Mouse (Mus musculus) small intestine, adult 2 months (tissue): ENCODE measurements around the gene AC140267.1. TPM values are rescaled to one million over a fixed set of nuclear protein-coding genes. Genes with fewer than 3 reads are reported as not detected.

Experiments used
- H3K27ac ChIP-seq: fragments of 200-500 bp; 2 replicates; pipeline ENCODE4 v1.5.1; 2012; ENCODE audit warnings: low read depth, low read length, control low read depth, inconsistent platforms; ENCODE audit not compliant: insufficient read depth
- H3K27me3 ChIP-seq: fragments of 200-500 bp; 2 replicates; pipeline ENCODE4 v1.6.1; 2012; ENCODE audit warnings: mild to moderate bottlenecking, moderate library complexity, low read length, inconsistent platforms; ENCODE audit not compliant: control insufficient read depth, insufficient read depth
- H3K36me3 ChIP-seq: fragments of 200-500 bp; 2 replicates; pipeline ENCODE4 v1.6.1; 2012; ENCODE audit warnings: mild to moderate bottlenecking, low read length, control low read depth, inconsistent platforms; ENCODE audit not compliant: control insufficient read depth, insufficient read depth
- H3K4me1 ChIP-seq: fragments of 200-500 bp; 2 replicates; pipeline ENCODE4 v1.6.1; 2012; ENCODE audit warnings: low read length, inconsistent platforms, mixed read lengths; ENCODE audit not compliant: control insufficient read depth, insufficient read depth, insufficient read length
- H3K4me3 ChIP-seq: fragments of 200-500 bp; 2 replicates; pipeline ENCODE4 v1.5.1; 2012; ENCODE audit warnings: low read depth, mild to moderate bottlenecking, control low read depth, inconsistent platforms, low read length, moderate library complexity
- CTCF ChIP-seq: fragments of 200-500 bp; IDR thresholded peaks from 2 replicates; pipeline ENCODE4 v1.5.1; 2012; ENCODE audit warnings: low read depth, mild to moderate bottlenecking, control low read depth, inconsistent platforms, low read length, moderate library complexity, mixed read lengths; ENCODE audit not compliant: insufficient replicate concordance, insufficient read length; ENCODE audit errors: extremely low read depth
- POLR2A ChIP-seq: fragments of 200-500 bp; IDR thresholded peaks from 2 replicates; pipeline ENCODE4 v1.6.1; 2012; ENCODE audit warnings: low read depth, mild to moderate bottlenecking, control low read depth, inconsistent platforms, low read length, moderate library complexity
- WGBS: fragments of 180-500 bp; shearing (Covaris S2); methylation state at CpG from one replicate; pipeline ENCODE4 v1.1.7; 2018; 5-methylcytosine and 5-hydroxymethylcytosine counted together
- polyA plus RNA-seq: library from polyadenylated mRNA; depleted of rRNA; stranded (reverse); fragments of >200 nt; gene quantifications from 2 replicates; pipeline ENCODE4 v1.2.3, GENCODE M21; 2012; rRNA removed

The AC140267.1 gene
- not detected in 2 replicates for polyA plus RNA-seq

DNA sequence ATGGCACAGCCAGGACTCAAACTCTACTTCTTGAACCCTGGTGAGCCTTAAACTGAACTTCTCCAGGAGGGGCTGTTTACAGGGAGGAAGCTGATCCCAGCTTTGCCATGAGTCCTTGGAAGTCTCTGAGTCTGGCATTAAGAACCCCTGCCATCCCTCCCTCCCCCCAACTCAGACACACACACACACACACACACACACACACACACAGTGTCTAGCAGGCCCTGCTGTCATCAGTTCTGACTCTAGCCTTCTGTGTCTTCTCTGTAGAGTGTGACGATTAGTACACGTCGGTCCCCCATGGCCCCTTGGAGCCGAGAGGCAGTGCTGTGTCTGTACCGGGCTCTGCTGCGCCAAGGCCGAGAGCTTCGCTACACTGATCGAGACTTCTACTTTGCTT is at the start of gene AC140267.1:
AC140267.1 (plus strand) TSS at position 301 of the 400 bp plus-strand sequence.
- Histone ChIP-seq H3K4me3 (peak within 1 kb of the TSS; percentile 96), H3K4me1 (peaks cover 6% of the 10 kb centered on the region; the same call in 1 of the 2 replicates), H3K27ac (no peak within 1 kb of the TSS), H3K27me3 (no peaks in the 10 kb centered on the region), H3K36me3 (peaks cover 34% of the 10 kb centered on the region)
- TF ChIP-seq CTCF, result no peak
- TF ChIP-seq POLR2A, result no peak
- WGBS, result 94% methylated on average over 9 of the region's 9 CpGs

DNA sequence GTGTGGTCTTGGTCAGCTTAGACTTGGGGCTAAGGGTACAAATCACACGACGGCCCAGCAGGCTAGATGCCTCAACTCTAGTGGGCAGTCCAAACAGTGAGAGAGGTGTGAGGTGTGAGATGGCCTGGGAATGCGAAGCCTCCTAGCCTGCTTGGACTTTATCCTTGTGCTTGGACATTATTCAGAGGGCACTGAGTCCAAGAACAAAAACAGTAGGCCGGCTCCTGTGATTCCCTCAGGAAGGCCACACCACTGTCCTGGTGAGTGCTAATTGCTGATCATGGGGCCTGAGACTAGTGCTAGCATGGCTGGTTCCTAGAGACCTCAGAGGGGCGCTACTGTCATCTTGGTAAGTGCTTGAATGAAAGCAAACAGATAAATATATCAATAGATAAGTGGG is 46.7 kb upstream of the AC140267.1 start:
- peaks cover 43% of the 10 kb centered on the region for H3K4me1 ChIP-seq
- TF ChIP-seq CTCF (no peak), POLR2A (peak; percentile 58; the same call in 1 of the 2 replicates)
- 0 out of 2 replicates have a peak overlapping the region, but pooled peaks have one; percentile 44 for H3K4me3 ChIP-seq
- peak overlapping the region; percentile 99 for H3K27ac ChIP-seq
- no peaks in the 10 kb centered on the region for H3K36me3 ChIP-seq
- H3K27me3 ChIP-seq, result no peaks in the 10 kb centered on the region
- WGBS, result 38% methylated on average over 5 of the region's 5 CpGs

DNA sequence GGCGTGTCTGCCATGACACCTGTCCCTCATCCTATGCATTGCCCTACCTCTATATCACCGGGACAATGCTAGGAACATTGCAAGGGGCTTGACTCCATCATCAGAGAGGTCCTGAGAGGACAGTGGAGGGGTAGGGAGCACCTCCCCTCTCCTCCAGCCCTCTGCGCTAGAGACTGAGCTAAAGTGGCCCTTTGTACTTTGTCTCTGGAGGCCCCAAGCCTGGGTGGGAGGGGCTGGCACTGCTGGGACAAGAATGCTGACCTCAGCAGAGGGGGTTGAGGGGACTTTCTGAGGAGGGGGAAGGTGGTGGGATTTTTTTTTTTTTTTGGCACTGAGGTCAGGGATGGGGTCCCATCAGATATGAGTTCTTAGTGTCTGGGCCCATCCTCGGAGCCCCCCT is 45.6 kb upstream of the AC140267.1 start:
- WGBS, result 35% methylated on average over 4 of the region's 4 CpGs
- Histone ChIP-seq H3K27me3 (no peaks in the 10 kb centered on the region), H3K27ac (peak overlapping the region; percentile 99), H3K36me3 (no peaks in the 10 kb centered on the region; the same call in 1 of the 2 replicates), H3K4me1 (peaks cover 47% of the 10 kb centered on the region), H3K4me3 (peak overlapping the region; percentile 44)
- TF ChIP-seq CTCF (no peak), POLR2A (peak; percentile 61; the same call in 1 of the 2 replicates)

DNA sequence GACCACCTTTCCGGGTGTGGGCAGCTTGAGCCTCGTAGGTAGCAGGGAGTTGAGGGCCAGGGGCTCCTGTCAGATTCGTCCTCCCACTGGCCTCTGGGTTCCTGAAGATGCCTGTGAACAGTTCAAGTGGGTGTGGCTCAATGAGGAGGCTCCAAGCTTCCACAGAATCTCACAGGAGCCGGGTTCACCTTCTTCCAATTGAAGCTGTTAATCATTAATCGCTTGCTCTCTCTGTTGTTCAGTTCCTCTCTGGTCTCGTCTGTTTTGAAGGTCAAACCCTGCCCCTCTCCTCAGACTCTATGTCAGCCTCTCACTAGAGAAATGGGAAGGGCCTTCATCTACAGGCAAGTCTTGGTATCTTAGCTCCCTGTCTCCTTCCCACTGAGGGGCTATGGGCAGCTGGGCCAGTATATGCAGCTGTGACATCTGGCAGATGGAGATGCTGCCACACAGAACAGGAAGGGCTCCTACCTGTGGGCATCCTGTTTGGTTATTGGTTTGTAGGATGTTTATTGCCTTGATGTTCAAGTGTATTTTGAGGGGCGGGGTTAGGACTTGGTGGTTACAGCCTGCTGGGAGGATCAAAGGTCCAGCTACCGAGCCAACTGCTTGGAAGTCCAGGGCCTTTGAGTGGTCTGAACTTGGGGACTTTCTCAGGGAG is 43.9 kb upstream of the AC140267.1 start:
- Histone ChIP-seq H3K36me3 (peaks cover 5% of the 10 kb centered on the region), H3K27me3 (no peaks in the 10 kb centered on the region), H3K4me1 (peaks cover 42% of the 10 kb centered on the region), H3K27ac (peak overlapping the region; percentile 99), H3K4me3 (peak overlapping the region; percentile 66)
- no peak for TF ChIP-seq CTCF
- 0 out of 2 replicates have a peak, but pooled peaks have one; percentile 19 for TF ChIP-seq POLR2A
- 19% methylated on average over 8 of the region's 8 CpGs for WGBS

DNA sequence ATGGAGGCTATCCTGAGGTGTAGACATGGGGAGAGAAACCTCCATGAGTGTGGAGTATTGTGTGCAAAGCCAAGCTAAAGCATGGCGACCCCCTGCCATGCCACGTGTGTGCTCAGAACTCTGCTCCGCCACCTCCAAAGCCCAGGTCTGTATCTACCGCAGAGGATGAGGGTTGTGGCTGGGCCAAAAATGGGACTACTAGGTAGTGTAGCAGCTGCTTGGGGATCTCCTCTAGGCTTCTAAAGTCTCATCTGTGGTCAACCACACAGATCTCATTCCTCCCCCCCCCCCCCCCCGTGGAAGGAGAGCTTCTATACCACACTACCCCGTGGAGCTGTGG is 43.4 kb upstream of the AC140267.1 start:
- peaks cover 8% of the 10 kb centered on the region for H3K36me3 ChIP-seq
- peaks cover 42% of the 10 kb centered on the region for H3K4me1 ChIP-seq
- TF ChIP-seq POLR2A (no peak), CTCF (no peak)
- no peaks in the 10 kb centered on the region for H3K27me3 ChIP-seq
- peak overlapping the region; percentile 99 for H3K27ac ChIP-seq
- H3K4me3 ChIP-seq, result peak overlapping the region; percentile 66
- 22% methylated on average over 6 of the region's 6 CpGs for WGBS

DNA sequence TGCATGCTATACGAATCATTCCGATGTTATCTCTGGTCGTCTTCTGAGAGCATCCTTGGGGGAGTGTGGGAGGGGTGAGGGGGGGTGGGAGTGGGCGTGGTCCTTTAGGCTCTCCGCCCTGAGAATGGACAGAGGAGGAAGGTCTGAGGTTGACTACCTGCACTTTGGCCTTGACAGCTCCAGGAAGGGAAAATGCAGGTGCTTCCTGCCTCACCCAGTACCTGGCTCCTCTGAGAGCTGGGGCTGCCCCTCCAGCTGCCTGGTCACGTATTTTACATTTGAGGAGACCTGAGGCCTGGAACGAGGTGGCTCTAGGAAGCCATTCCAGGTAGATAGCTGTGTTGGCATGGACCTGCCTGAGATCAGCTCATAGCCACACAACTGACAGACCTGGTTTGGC is 42.8 kb upstream of the AC140267.1 start:
- H3K36me3 ChIP-seq, result peaks cover 12% of the 10 kb centered on the region

DNA sequence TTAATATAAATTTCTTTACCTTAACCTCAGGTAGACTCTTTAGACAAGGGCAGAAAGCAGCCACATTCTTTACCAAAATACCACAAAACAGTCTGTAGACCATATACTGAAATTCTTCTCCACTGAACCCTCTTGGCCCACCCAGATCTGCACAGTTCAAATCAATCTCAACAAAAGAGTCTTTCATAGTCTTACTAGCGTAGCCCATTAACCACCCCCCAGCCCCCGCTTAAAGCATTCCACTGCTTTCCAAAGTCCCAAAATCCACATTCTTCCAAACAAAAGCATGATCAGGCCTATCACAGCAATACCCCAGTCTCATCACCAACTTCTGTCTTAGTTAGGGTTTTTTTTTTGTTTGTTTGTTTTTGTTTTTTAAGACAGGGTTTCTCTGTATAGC is 36.1 kb upstream of the AC140267.1 start:
- H3K27me3 ChIP-seq, result no peaks in the 10 kb centered on the region
- no peak overlapping the region for H3K27ac ChIP-seq
- TF ChIP-seq CTCF (no peak), POLR2A (no peak)
- 98% methylated on average over 2 of the region's 2 CpGs for WGBS
- peaks cover 33% of the 10 kb centered on the region for H3K36me3 ChIP-seq
- H3K4me1 ChIP-seq, result no peaks in the 10 kb centered on the region
- no peak overlapping the region for H3K4me3 ChIP-seq

More for the DNA sequence above, 42.8 kb upstream of the AC140267.1 start:
- peak overlapping the region; percentile 99 for H3K27ac ChIP-seq
- H3K4me1 ChIP-seq, result peaks cover 41% of the 10 kb centered on the region
- H3K27me3 ChIP-seq, result no peaks in the 10 kb centered on the region
- peak overlapping the region; percentile 71 for H3K4me3 ChIP-seq
- 23% methylated on average over 7 of the region's 7 CpGs for WGBS
- peak; percentile 74 for TF ChIP-seq POLR2A
- no peak for TF ChIP-seq CTCF
